Mouse (Mus musculus): ENCODE data around the gene Gm3591. TPM values are rescaled to one million over a fixed set of nuclear protein-coding genes. Genes with fewer than 3 reads are reported as not detected.

The Gm3591 gene
- polyA plus RNA-seq (2015; fragmentation: Nextera tagmentation; extraction: Ambion mirVana) = 0.79 and 1.1 TPM in 2 replicates

DNA sequence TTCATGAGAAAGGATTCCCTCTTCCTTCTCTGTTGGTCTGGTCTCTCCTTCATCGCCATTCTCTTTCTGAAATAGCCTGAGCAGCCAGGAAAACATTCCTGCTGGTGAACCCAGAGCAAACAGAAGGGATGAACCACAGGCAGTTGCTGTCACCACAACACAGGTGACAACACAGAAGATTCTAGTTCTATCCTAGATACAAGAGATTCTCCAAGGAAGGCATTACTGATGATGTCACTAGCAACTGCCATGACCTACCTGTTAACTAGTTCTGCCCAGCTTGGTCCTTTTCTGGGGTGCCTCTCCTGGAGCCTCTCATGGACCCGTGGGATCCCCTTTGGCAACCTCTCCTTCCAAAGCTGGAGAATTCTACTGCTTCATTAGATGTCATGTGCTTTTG lies at the start of gene Gm3591:
Gm3591 (minus strand) TSS at position 101 of the 400 bp plus-strand sequence.

DNA sequence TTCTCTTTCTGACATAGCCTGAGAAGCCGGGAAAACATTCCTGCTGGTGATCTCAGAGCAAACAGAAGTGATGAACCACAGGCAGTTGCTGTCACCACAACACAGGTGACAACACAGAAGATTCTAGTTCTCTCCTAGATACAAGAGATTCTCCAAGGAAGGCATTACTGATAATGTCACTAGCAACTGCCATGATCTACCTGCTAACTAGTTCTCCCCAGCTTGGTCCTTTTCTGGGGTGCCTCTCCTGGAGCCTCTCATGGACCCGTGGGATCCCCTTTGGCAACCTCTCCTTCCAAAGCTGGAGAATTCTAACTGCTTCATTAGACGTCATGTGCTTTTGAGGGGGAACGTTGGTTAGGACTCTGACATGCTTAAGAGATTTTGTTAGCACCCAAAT lies 32.2 kb upstream of the Gm3591 start, which contains the start of gene Gm3594:
Gm3594 (minus strand) TSS at position 101 of the 400 bp plus-strand sequence.

DNA sequence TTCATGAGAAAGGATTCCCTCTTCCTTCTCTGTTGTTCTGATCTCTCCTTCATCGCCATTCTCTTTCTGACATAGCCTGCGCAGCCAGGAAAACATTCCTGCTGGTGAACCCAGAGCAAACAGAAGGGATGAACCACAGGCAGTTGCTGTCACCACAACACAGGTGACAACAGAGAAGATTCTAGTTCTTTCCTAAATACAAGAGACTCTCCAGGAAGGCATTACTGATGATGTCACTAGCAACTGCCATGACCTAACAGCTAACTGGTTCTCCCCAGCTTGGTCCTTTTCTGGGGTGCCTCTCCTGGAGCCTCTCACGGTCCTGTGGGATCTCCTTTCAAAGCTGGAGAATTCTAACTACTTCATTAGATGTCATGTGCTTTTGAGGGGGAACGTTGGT lies 22.1 kb downstream of the Gm3591 start, which contains the start of gene Gm16440:
Gm16440 (minus strand) TSS at position 101 of the 400 bp plus-strand sequence.

Other genes with a start within 250 kb of the Gm3591 start
- not detected in 2 replicates for gene Gm21560, start 193.2 kb downstream of the Gm3591 start, polyA plus RNA-seq (2015; fragmentation: Nextera tagmentation; extraction: Ambion mirVana)
- 1.4 and 1.5 TPM in 2 replicates for gene Gm3411, start 125.2 kb downstream of the Gm3591 start, polyA plus RNA-seq (2015; fragmentation: Nextera tagmentation; extraction: Ambion mirVana)
- gene Gm21103, start 107.6 kb downstream of the Gm3591 start, polyA plus RNA-seq (2015; fragmentation: Nextera tagmentation; extraction: Ambion mirVana) = not detected in 2 replicates
- not detected in 2 replicates for gene Gm3618, start 68.8 kb downstream of the Gm3591 start, polyA plus RNA-seq (2015; fragmentation: Nextera tagmentation; extraction: Ambion mirVana)
- gene Gm16440, start 22.2 kb downstream of the Gm3591 start, polyA plus RNA-seq (2015; fragmentation: Nextera tagmentation; extraction: Ambion mirVana) = not detected in 2 replicates
- not detected in 2 replicates for gene Gm3594, start 32.1 kb upstream of the Gm3591 start, polyA plus RNA-seq (2015; fragmentation: Nextera tagmentation; extraction: Ambion mirVana)
- not detected in 2 replicates for gene Gm8356, start 124.8 kb upstream of the Gm3591 start, polyA plus RNA-seq (2015; fragmentation: Nextera tagmentation; extraction: Ambion mirVana)
- 0.19 and 0.30 TPM in 2 replicates for gene Gm3629, start 178.1 kb upstream of the Gm3591 start, polyA plus RNA-seq (2015; fragmentation: Nextera tagmentation; extraction: Ambion mirVana)
- not detected in 2 replicates for gene Gm3460, start 209.9 kb upstream of the Gm3591 start, polyA plus RNA-seq (2015; fragmentation: Nextera tagmentation; extraction: Ambion mirVana)